Mouse (Mus musculus): ENCODE measurements around the gene Mb.
A peak's percentile ranks its signal among the peaks of the same experiment; 100 is the strongest.

Mb gene

DNA sequence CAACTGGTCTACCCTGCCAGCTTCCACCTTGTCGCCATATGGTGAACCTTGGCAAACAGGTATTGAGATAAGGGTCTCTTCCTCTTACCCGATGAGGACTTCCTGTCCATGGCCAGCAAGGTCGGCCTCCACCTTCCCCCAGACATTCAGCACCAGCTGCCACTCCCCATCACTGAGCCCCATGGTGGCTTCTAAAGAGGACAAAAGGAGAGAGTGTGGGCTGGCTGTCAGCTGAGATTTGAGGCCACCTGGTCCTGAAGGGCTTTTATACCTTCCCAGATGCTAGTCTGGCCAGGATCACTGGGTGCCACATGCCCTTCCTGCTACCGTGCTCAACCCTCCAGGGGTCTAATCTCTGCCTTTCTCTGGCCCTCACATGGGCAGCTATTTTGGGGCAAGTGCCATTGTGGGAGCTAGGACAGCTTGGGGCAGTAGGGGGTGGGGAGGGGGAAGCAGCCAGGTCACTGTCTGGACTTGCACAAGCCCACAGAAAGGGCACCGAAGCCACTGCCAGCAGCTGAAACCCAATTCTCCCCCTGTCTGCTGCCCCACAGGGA, 28.0 kb downstream of the Mb start:
- DNase-seq = no peak

GRCm38 (mm10) chr15:77021851-77022250, 28.6 kb downstream of the Mb start:
- DNase-seq = no peak

DNA sequence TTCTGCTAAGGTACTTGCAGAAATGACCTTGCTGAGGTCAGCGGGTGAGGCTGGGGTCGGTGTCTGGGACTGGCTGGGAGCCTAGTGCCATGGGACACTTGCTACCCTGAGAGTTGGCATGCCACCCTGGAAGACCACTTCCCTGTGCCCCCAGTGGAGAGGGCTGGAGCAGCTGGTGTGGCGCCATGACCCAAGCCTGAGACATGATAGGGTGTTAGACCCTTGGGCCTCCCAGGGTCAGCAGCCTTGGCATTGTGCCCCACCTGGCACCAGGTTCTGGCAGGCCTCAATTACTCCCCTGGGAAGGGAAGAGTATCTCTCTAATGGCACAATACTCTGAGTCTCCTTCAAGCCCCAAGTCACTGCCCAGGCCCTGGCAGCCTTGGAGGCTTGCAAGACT, 29.4 kb downstream of the Mb start:
- no peak for DNase-seq

DNA sequence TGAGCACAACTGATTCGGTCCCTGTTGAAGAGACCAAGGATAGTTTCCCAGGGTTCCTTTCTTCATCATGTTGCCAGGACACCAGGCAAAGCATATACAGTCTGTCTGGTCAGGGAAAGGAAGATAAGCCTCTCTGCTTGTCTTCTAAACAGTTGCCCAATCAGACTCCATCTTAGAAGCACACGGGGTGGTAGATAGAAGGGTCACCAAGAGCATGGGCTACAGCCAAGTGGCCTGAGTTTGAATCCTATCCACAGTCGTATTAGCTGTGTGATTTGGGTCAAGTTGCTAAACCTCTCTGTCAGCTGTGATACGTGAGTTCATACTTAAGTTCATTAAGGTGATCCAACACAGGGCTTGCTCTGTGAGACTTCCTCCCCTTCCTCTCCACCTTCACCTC, 30.3 kb downstream of the Mb start:
- DNase-seq = no peak

DNA sequence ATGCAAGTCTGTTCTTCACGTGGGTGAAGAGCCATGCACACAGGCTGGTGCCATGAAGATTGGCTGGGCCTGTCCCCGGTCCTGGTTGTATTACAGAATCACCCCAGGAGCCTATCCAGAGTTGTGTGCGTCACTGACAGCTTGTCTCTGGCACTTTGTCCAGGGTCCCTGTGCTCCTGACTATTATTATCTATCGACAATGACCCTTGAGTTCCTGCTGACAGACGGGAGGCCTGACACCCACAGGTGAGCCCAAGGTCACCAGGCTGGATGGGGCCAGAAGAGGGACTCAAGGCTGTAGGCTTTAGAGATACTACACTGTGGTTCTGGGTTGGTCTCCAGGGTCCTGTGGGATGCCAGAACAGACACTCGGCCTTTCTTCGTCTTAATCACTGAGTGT, 30.9 kb downstream of the Mb start:
- no peak for DNase-seq

GRCm38 (mm10) chr15:77018740-77019340, 31.6 kb downstream of the Mb start:
- no peak for DNase-seq

GRCm38 (mm10) chr15:77017897-77018296, 32.6 kb downstream of the Mb start:
- no peak for DNase-seq

GRCm38 (mm10) chr15:77016509-77016908, 34.0 kb downstream of the Mb start:
- DNase-seq = no peak

DNA sequence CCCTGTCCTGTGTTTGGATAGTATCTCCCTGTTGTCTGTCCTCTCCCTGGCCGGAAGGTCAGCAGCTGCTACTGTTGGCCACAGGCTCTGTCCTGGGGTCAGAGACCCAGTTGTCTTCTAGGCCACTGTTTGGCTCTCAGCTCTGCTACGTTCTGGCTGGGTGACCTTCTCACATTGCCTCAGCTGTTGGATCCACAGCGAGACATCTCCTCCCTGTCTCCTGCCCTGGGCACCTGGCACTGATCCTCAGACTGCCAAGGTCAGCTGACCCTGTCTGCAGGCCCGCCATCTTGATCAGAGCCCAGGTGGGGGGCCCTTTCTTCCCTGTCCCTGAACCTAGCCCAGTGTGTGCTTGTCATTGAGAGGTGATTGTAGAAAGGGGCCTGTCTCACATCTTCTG, 35.5 kb downstream of the Mb start:
- no peak for DNase-seq

DNA sequence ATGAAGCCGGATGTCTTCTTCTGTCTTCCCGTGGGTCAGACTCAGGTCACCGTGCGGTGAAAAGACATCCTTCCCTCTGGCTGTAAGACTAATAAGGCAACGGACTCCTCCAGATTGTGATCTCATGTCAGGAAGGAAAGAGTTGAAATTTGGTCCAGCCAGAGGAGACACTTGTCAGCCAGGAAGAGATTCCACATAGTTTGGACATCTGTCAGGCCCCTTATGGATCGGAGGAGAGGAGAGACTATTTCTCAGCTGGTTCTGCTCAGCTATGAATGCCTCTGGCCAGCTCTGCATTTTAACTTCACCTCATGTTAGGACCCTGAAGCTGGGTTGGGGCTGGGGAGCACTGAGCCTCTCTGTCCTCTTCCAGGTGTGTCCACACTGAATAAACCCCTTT, 36.0 kb downstream of the Mb start:
- DNase-seq = no peak

DNA sequence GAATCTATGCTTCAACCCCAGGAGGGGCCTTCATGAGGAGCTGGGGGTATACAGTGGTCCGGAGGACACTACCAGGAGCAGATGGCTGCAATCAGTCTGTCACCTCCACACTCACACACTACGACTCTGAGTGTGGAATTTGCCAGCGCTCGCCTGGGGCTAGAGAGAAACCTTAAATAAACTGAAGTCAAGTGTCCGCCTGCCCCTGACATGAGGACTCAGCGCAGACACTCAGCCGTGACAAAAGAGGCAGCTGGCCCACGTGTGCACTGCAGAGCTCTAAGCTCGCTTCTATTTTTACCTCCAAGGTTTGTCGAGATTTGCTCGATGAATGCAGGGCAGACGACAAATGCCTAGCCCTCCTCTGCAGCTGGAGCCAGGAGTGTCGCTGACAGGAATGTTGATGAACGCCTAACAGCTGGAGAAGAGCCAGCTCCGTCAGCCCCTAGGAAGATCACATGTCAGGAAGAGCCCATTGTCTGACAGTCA, 36.7 kb downstream of the Mb start:
- peak; percentile 46 for DNase-seq

- peak; percentile 71 for DNase-seq
These were observed 41.6 kb downstream of the Mb start for GRCm38 (mm10) chr15:77008851-77009250.

DNA sequence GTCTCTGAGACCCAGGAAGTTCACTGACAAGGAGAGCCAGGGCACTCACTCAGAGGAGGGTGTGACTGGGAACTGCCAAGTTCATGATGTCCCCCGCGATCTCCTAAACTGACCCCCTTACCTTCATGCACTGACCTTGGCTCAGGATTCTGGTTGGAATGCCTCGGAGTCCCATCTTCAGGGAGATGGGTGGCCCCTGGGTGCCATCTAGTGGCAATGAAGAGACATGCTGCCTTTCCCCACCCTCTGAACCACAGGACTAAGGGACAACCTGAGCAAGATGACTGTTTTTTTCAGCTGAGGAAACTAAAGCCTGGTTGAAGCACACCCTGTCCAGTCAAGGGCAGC, 46.6 kb downstream of the Mb start:
- DNase-seq = peak; percentile 43

- no peak for DNase-seq
These were observed 47.1 kb downstream of the Mb start for GRCm38 (mm10) chr15:77003173-77003867.

DNA sequence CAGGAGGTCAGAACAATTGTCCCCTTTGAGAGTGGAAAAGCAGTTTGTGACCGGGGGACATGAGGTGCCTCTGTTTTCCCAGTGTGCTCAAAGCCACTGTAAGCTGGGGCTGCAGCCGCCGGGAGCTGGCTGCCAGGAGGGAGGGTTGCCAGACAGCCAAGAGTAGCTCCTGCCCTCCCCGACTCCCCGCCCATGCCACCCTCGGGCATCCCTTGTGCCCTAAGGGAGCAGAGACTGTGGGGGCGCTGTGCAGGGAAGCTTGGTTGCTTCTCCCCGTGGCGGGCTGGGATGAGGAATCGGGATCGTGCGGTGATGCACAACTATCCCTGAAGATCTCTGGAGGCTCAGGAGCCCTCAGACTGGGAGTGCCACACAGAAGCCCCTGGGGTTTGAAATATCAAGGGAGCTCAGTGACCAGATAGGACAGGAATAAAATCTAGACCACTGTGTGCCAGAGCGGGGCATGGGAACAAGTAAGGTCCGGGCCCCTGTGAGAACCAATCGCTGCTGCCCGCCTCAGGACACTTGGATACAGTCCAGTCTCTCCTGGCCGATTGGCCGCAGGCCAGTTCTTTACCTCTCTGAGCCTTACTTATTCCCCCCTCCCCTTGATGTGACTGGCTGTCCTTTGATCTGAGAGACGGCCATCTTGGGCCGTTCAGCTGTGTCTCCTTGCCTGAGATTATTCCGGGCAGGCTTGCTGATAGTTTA, 51.4 kb downstream of the Mb start:
- DNase-seq = peak; percentile 46

DNA sequence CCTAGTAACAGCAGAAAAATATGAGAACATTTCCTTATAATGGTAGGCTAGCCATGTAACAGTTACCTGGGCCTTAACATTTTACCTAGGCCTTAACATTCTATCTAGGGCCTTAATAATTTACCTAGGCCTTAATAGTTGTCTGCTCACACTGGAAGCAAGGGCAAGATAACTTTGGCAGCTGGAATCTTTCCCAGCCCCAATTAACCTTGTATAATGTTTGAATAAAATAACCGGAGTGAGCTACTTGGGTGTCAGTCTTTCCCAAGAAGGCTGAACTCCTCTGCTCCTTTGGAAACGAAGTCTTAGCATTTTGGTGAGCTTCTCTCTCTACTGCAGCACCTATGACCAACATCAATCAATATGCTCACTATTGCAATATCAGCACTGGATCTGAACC, 52.4 kb downstream of the Mb start:
- peak; percentile 40 for DNase-seq

DNA sequence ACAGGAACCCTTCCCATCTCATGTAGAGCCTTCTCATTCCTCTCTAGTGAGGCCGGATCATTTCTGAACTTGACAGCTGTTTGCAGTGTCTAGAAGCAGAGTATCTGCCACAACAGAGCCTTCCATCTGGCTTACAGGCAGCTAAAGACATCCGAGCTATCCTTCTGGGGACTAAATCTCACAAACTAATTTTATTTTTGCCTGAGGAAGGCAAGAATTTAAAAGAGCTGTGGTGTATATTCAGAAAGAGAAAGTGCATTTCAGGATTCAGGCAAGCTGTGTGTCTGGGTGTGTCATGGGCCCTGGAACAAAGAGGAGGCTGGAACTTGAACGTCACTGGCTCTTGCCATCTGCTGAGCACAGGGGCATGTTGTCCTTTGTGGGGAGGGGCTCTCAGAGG, 56.1 kb downstream of the Mb start:
- no peak for DNase-seq

- no peak for DNase-seq
These were observed 62.9 kb downstream of the Mb start for GRCm38 (mm10) chr15:76987542-76988094.

DNA sequence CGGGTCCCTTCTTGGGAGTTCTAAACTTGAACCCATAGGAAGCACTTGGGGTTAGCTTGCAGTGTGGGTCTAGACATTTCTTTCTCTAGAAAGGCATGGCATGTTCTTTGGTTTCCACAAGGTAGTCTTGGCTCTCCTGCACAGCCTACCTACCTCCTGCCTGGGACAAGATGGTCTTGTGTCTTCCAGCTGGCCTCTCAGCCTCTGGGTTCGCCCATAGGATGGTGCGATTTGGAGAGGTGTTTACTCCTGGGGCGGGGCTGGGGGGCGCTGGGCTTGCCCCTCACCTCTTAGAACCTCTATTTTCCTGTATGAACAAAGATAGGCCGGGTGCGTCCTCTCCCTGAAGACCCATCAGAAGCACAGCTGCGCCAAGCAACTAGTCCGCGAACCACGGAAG, 63.3 kb downstream of the Mb start:
- no peak for DNase-seq

DNA sequence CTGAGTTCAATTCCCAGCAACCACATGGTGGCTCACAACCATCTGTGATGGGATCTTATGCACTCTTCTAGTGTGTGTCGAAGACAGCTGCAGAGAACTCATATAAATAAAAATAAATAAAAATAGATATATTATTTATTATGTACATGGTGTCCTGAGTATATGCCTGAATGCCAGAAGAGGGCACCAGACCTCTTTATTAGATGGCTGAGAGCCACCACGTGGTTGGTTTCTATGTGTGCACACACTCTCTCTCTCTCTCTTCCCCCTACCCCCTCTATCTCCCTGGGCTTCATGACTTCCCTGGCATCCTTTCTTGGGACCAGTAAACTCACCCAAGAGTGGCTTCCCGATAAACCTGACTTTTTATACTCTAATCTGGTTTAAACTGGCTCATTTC, 67.7 kb downstream of the Mb start:
- no peak for DNase-seq

DNA sequence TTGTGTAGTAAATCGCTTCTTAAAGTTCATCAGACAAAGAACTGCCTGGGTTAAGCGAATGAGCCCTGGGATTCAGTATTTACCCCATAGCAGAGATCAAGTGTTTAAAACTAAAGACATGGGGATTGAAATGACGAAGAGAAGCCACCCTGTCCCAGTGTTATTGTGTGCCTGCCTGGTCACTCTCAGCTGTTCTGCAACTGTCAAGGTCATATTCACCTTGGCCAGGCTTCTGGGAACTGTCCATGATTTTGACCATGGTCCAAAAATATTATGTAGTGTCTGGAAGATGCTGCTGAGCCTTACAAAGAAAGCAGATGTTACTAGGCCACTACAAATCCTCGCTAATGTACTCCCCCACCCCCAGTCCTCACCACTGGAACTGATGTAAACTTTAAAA, 70.7 kb downstream of the Mb start:
- no peak for DNase-seq

GRCm38 (mm10) chr15:76976619-76977018, 73.9 kb downstream of the Mb start:
- no peak for DNase-seq

GRCm38 (mm10) chr15:76973855-76974651, 76.4 kb downstream of the Mb start:
- DNase-seq = peak; percentile 78

Data from kidney, adult 11 months (tissue).